Mouse (Mus musculus) brain, embryonic 14.5 days (tissue): ENCODE measurements around the gene Pimreg.

Experiments
- CTCF ChIP-seq: fragments of 200-500 bp; IDR thresholded peaks from 2 replicates; pipeline ENCODE4 v1.5.1; 2012; ENCODE audit warnings: inconsistent platforms, mild to moderate bottlenecking, moderate library complexity, borderline replicate concordance; ENCODE audit not compliant: insufficient read depth, insufficient read length; ENCODE audit errors: extremely low read depth
- POLR2A ChIP-seq: fragments of 200-500 bp; IDR thresholded peaks from 2 replicates; pipeline ENCODE4 v1.6.1; 2012; ENCODE audit warnings: mild to moderate bottlenecking, inconsistent platforms, borderline replicate concordance; ENCODE audit not compliant: poor library complexity, insufficient read depth, insufficient read length, severe bottlenecking; ENCODE audit errors: extremely low read depth

DNA sequence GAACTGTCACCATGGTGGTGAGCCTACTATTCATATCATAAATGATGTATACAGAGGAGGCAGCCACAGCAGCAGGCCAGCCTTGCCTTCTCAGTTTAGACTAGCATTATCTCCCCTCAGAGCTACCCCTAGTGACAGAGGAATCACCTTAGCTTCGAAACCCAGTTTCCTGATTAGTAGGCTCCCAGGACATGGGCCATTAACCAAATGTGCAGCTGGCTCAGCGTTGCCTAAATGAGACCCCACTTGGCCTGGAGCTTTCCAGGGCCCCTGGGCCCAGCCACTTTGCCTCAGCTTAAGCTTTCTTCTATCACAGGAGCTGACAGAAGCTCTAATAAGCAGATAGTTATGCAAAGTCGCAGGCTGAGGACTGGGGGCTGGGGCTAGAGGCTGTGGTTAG, 54.2 kb downstream of the Pimreg start:
- TF ChIP-seq CTCF = no peak
- TF ChIP-seq POLR2A = no peak
